9 mouse cellular contexts compared by ENCODE assay signal in the genomic region with DNA sequence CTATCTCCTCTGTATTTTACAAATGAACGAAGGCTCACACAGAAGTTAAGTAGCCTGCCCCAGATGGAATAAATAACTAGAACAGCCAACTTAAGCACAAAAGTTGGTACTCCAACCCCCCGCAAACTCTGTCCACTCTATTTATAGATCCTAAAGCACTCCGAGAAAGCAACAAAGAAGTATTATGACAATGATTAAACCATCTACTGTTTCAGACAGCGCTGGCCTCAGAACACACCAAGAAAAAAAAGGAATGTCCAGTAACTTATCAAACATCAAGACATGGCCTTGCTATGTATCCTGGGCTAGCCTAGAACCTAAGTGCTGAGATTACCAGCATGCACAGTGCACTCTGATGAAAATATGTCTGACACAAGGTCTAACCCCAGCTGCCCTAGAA. TPM values are rescaled to one million over a fixed set of nuclear protein-coding genes. Genes with fewer than 3 reads are reported as not detected.
DNase-seq lines count a peak whose midpoint lies in the region; ATAC-seq and TF ChIP-seq lines count a peak whose summit lies in the region.
"Had no signal": no experiment of that assay in that cellular context is flagged by ENCODE, and none has a peak within 500 bp of the region (broad histone marks: within the 10 kb centered on the region; RNA-seq: fewer than 3 reads in every experiment).

No protein-coding gene starts in this region.

- no peak for ATAC-seq in hindbrain, postnatal 0 days
- ATAC-seq in midbrain, embryonic 14.5 days (ENCODE audit: low FRiP score, low TSS enrichment): no peak

- DNase-seq in kidney, adult 8-10 months: peak; percentile 16 to 31
- no peak for DNase-seq in kidney, postnatal 4 days
- no peak for DNase-seq in hindbrain, postnatal 0 days (ENCODE audit: low spot score)
- no peak for DNase-seq in midbrain, embryonic 14.5 days
- no peak for DNase-seq in adrenal gland, adult 8-10 months
- no peak for DNase-seq in thymus, postnatal 25 days
- no peak for DNase-seq in c-Kit-positive CD71-positive TER-119-positive erythroid progenitor cells, embryonic 14.5 days (ENCODE audit: low spot score)

- whole genome bisulfite sequencing in hindbrain, postnatal 0 days: 81% methylated on average over 4 of the region's 4 CpGs
- WGBS in midbrain, embryonic 14.5 days: 93% methylated on average over 4 of the region's 4 CpGs

- no peaks in the 10 kb centered on the region for H3K9me3 ChIP-seq in hindbrain, postnatal 0 days (ENCODE audit: low read length)
- H3K9me3 ChIP-seq in midbrain, embryonic 14.5 days (ENCODE audit: control insufficient read depth, low read length): no peaks in the 10 kb centered on the region

- peak overlapping the region; percentile 90; the same call in 1 of the 2 replicates for H3K4me3 ChIP-seq in cortical plate, adult 2 months (ENCODE audit: insufficient read depth, low read length)
- peak overlapping the region; percentile 98; the same call in 1 of the 2 replicates for H3K4me3 ChIP-seq in hindbrain, postnatal 0 days (ENCODE audit: low read length)
- peak overlapping the region; percentile 97 for H3K4me3 ChIP-seq in midbrain, embryonic 14.5 days (replicated peaks; ENCODE audit: low read depth, low read length)

- no peak overlapping the region for H3K27ac ChIP-seq in cortical plate, adult 2 months (ENCODE audit: insufficient read depth, low read length)
- H3K27ac ChIP-seq in hindbrain, postnatal 0 days: no peak overlapping the region
- no peak overlapping the region for H3K27ac ChIP-seq in midbrain, embryonic 14.5 days (replicated peaks; ENCODE audit: low read depth, low read length)

- no peaks in the 10 kb centered on the region for H3K27me3 ChIP-seq in hindbrain, postnatal 0 days (ENCODE audit: insufficient read depth, low read length)
- H3K27me3 ChIP-seq in midbrain, embryonic 14.5 days (ENCODE audit: control insufficient read depth, insufficient read depth, low read length): no peaks in the 10 kb centered on the region

- TF ChIP-seq POLR2A in cortical plate, adult 2 months (IDR thresholded peaks at IDR 0.05; ENCODE audit: extremely low read depth, insufficient read depth, low read length): no peak

- no peak overlapping the region for H3K9ac ChIP-seq in hindbrain, postnatal 0 days (replicated peaks; ENCODE audit: low read length)
- H3K9ac ChIP-seq in midbrain, embryonic 14.5 days (replicated peaks; ENCODE audit: low read length): peak overlapping the region; percentile 97

- peaks cover 10% of the 10 kb centered on the region; the same call in 1 of the 2 replicates for H3K36me3 ChIP-seq in hindbrain, postnatal 0 days (ENCODE audit: insufficient read depth, low read length)
- peaks cover 21% of the 10 kb centered on the region for H3K36me3 ChIP-seq in midbrain, embryonic 14.5 days (ENCODE audit: control insufficient read depth, insufficient read depth, low read length)

- TF ChIP-seq CTCF in cortical plate, adult 2 months (IDR thresholded peaks at IDR 0.05; ENCODE audit: extremely low read depth, insufficient read depth, low read length): no peak
- no peak for TF ChIP-seq CTCF in hindbrain, postnatal 0 days (IDR thresholded peaks at IDR 0.05; ENCODE audit: low read depth)

- peak overlapping the region; percentile 95 for H3K4me2 ChIP-seq in hindbrain, postnatal 0 days (ENCODE audit: low read depth, low read length)
- peak overlapping the region; percentile 64 for H3K4me2 ChIP-seq in midbrain, embryonic 14.5 days (ENCODE audit: low read length)

- H3K4me1 ChIP-seq in cortical plate, adult 2 months (ENCODE audit: control insufficient read depth, insufficient read depth, low read length): peaks cover 3% of the 10 kb centered on the region
- peaks cover 12% of the 10 kb centered on the region for H3K4me1 ChIP-seq in hindbrain, postnatal 0 days (ENCODE audit: insufficient read depth, low read length)
- peaks cover 12% of the 10 kb centered on the region for H3K4me1 ChIP-seq in midbrain, embryonic 14.5 days (ENCODE audit: control insufficient read depth, insufficient read depth, low read length)

RNA-seq across cellular contexts. Expression of a gene that starts 1.4 kb away (rescaled TPM):
- polyA plus RNA-seq in cortical plate, adult 2 months (2012; rRNA removed): 82.7 and 88.6 TPM in 2 replicates
- 13.5 and 45.2 TPM in 2 replicates for total RNA-seq in hindbrain, postnatal 0 days (2014; rRNA removed)
- polyA plus RNA-seq in hindbrain, postnatal 0 days (2015; fragmentation: Nextera tagmentation; extraction: Ambion mirVana): 201 and 205 TPM in 2 replicates
- 136 and 154 TPM in 2 replicates for polyA plus RNA-seq in midbrain, embryonic 14.5 days (2014; fragmentation: Nextera tagmentation; extraction: Ambion mirVana)
- total RNA-seq in adrenal gland, adult 8-10 months (2022): 100 to 1,000 TPM; 169 to 204 (median 197) TPM

RNA-seq across cellular contexts. Expression of a gene that starts 12.4 kb away (rescaled TPM):
- polyA plus RNA-seq in cortical plate, adult 2 months (2012; rRNA removed): 0.58 and 0.87 TPM in 2 replicates
- 0.47 TPM in 1 of 2 replicates, not detected in the other for total RNA-seq in hindbrain, postnatal 0 days (2014; rRNA removed)
- 0.24 and 0.38 TPM in 2 replicates for polyA plus RNA-seq in hindbrain, postnatal 0 days (2015; fragmentation: Nextera tagmentation; extraction: Ambion mirVana)
- 0.20 and 0.34 TPM in 2 replicates for polyA plus RNA-seq in midbrain, embryonic 14.5 days (2014; fragmentation: Nextera tagmentation; extraction: Ambion mirVana)
- 1 to 10 TPM; 1.2 to 1.6 (median 1.5) TPM for total RNA-seq in adrenal gland, adult 8-10 months (2022)
- total RNA-seq: neutrophil, adult 5-6 weeks had no signal

RNA-seq across cellular contexts. Expression of a gene that starts 28.3 kb away (rescaled TPM):
- polyA plus RNA-seq in cortical plate, adult 2 months (2012; rRNA removed): 47.4 and 53.8 TPM in 2 replicates
- 61.4 and 97.9 TPM in 2 replicates for total RNA-seq in hindbrain, postnatal 0 days (2014; rRNA removed)
- 50.5 and 53.8 TPM in 2 replicates for polyA plus RNA-seq in hindbrain, postnatal 0 days (2015; fragmentation: Nextera tagmentation; extraction: Ambion mirVana)
- 74.3 and 91.6 TPM in 2 replicates for polyA plus RNA-seq in midbrain, embryonic 14.5 days (2014; fragmentation: Nextera tagmentation; extraction: Ambion mirVana)
- total RNA-seq in adrenal gland, adult 8-10 months (2022): 10 to 100 TPM; 47.2 to 76.7 (median 65.1) TPM

RNA-seq across cellular contexts. Expression of a gene that starts 53.8 kb away (rescaled TPM):
- 0.11 and 0.21 TPM in 2 replicates for polyA plus RNA-seq in cortical plate, adult 2 months (2012; rRNA removed)
- 0.10 TPM in 1 of 2 replicates, not detected in the other for total RNA-seq in hindbrain, postnatal 0 days (2014; rRNA removed)
- 0.42 and 0.54 TPM in 2 replicates for polyA plus RNA-seq in hindbrain, postnatal 0 days (2015; fragmentation: Nextera tagmentation; extraction: Ambion mirVana)
- 0.15 and 0.25 TPM in 2 replicates for polyA plus RNA-seq in midbrain, embryonic 14.5 days (2014; fragmentation: Nextera tagmentation; extraction: Ambion mirVana)
- total RNA-seq in adrenal gland, adult 8-10 months (2022): under 1 TPM; 0.20 to 0.52 (median 0.43) TPM

Comparison
In these comparisons a context has a peak if more than half of its experiments do, and no peak if none do; other contexts are left out.
1. DNase-seq: peak in kidney, adult 8-10 months (2 of 2); none in kidney, postnatal 4 days (0 of 2), hindbrain, postnatal 0 days (single experiment), midbrain, embryonic 14.5 days (single experiment), adrenal gland, adult 8-10 months (single experiment), thymus, postnatal 25 days (single experiment) and c-Kit-positive CD71-positive TER-119-positive erythroid progenitor cells, embryonic 14.5 days (single experiment).
2. Peak in every context shown above with its lines, with median percentiles within 50 percentile points of each other: H3K4me3 ChIP-seq.